Mouse (Mus musculus) neural tube, embryonic 12.5 days (tissue): ENCODE data around the gene Arhgap29. TPM values are rescaled to one million over a fixed set of nuclear protein-coding genes. Genes with fewer than 3 reads are reported as not detected.

ENCODE experiments used
- ATAC-seq: fragments of 200-750 bp; cut with Nextera tagmentation; 2 replicates; pipeline ENCODE4 v1.8.0; 2017; ENCODE audit warnings: low read depth, mild to moderate bottlenecking, moderate TSS enrichment, moderate library complexity; ENCODE audit not compliant: low FRiP score
- H3K27ac ChIP-seq: fragments of 300-500 bp; sonication (generic); 2 replicates; pipeline ENCODE4 v1.5.1; 2016
- H3K27me3 ChIP-seq: fragments of 300-500 bp; sonication (generic); replicated peaks from 2 replicates; pipeline ENCODE4 v1.6.1; 2016; ENCODE audit warnings: mild to moderate bottlenecking
- H3K36me3 ChIP-seq: fragments of 300-500 bp; sonication (generic); 2 replicates; pipeline ENCODE4 v1.6.1; 2016; ENCODE audit warnings: mild to moderate bottlenecking
- H3K4me1 ChIP-seq: fragments of 300-500 bp; sonication (generic); 2 replicates; pipeline ENCODE4 v1.6.1; 2016
- H3K4me2 ChIP-seq: fragments of 300-500 bp; sonication (generic); replicated peaks from 2 replicates; pipeline ENCODE4 v1.6.1; 2016; ENCODE audit warnings: mild to moderate bottlenecking
- H3K4me3 ChIP-seq: fragments of 300-500 bp; sonication (generic); 2 replicates; pipeline ENCODE4 v1.5.1; 2016
- H3K9ac ChIP-seq: fragments of 300-500 bp; sonication (generic); 2 replicates; pipeline ENCODE4 v1.6.1; 2016; ENCODE audit warnings: mild to moderate bottlenecking
- H3K9me3 ChIP-seq: fragments of 300-500 bp; sonication (generic); 2 replicates; pipeline ENCODE4 v1.6.1; 2016; ENCODE audit warnings: mild to moderate bottlenecking
- WGBS: fragments of 180-500 bp; shearing (Covaris S2); methylation state at CpG from one replicate; pipeline ENCODE4 v1.1.7; 2016; 5-methylcytosine and 5-hydroxymethylcytosine counted together
- polyA plus RNA-seq: library from polyadenylated mRNA; unstranded; fragments of >200 nt; fragmentation: Nextera tagmentation; extraction: Ambion mirVana; gene quantifications from 2 replicates; pipeline ENCODE4 v1.2.1, GENCODE M21; 2016

Gene Arhgap29
- polyA plus RNA-seq, 1 experiment from 2014 or later = 40.5 TPM

- Histone ChIP-seq H3K9me3 (no peaks in the 10 kb centered on the region), H3K9ac (no peak overlapping the region), H3K36me3 (no peaks in the 10 kb centered on the region), H3K4me1 (no peaks in the 10 kb centered on the region), H3K4me2 (no peak overlapping the region), H3K4me3 (no peak overlapping the region), H3K27ac (no peak overlapping the region), H3K27me3 (no peaks in the 10 kb centered on the region)
- 91% methylated on average over 5 of the region's 5 CpGs for WGBS
- no peak for ATAC-seq
These were observed 32.4 kb upstream of the Arhgap29 start for GRCm38 (mm10) chr3:121919961-121920360.

GRCm38 (mm10) chr3:121920769-121921168 lies 31.6 kb upstream of the Arhgap29 start:
- no peaks in the 10 kb centered on the region for H3K9me3 ChIP-seq
- ATAC-seq = no peak
- H3K27me3 ChIP-seq = no peaks in the 10 kb centered on the region
- no peak overlapping the region for H3K27ac ChIP-seq
- H3K4me3 ChIP-seq = no peak overlapping the region
- H3K4me1 ChIP-seq = no peaks in the 10 kb centered on the region
- no peak overlapping the region for H3K4me2 ChIP-seq
- H3K9ac ChIP-seq = no peak overlapping the region
- no peaks in the 10 kb centered on the region for H3K36me3 ChIP-seq
- WGBS = 76% methylated on average over 3 of the region's 3 CpGs

- Histone ChIP-seq H3K27ac (no peak overlapping the region), H3K4me3 (no peak overlapping the region), H3K4me1 (no peaks in the 10 kb centered on the region), H3K9me3 (no peaks in the 10 kb centered on the region), H3K36me3 (no peaks in the 10 kb centered on the region), H3K4me2 (no peak overlapping the region), H3K9ac (no peak overlapping the region), H3K27me3 (no peaks in the 10 kb centered on the region)
- WGBS = 91% methylated on average over 11 of the region's 11 CpGs
- ATAC-seq = no peak
These were observed 27.4 kb upstream of the Arhgap29 start for GRCm38 (mm10) chr3:121924768-121925486.

GRCm38 (mm10) chr3:121927601-121928000 lies 24.7 kb upstream of the Arhgap29 start:
- H3K4me3 ChIP-seq = no peak overlapping the region
- no peak overlapping the region for H3K9ac ChIP-seq
- no peaks in the 10 kb centered on the region for H3K36me3 ChIP-seq
- no peaks in the 10 kb centered on the region for H3K27me3 ChIP-seq
- H3K27ac ChIP-seq = no peak overlapping the region
- no peak for ATAC-seq
- no peaks in the 10 kb centered on the region for H3K4me1 ChIP-seq
- no peaks in the 10 kb centered on the region for H3K9me3 ChIP-seq
- WGBS = 88% methylated on average over 3 of the region's 3 CpGs
- H3K4me2 ChIP-seq = no peak overlapping the region

GRCm38 (mm10) chr3:121932815-121933214 lies 19.5 kb upstream of the Arhgap29 start:
- Histone ChIP-seq H3K9ac (no peak overlapping the region), H3K4me1 (no peaks in the 10 kb centered on the region), H3K36me3 (no peaks in the 10 kb centered on the region), H3K4me2 (no peak overlapping the region), H3K27ac (no peak overlapping the region), H3K4me3 (no peak overlapping the region), H3K27me3 (no peaks in the 10 kb centered on the region), H3K9me3 (no peaks in the 10 kb centered on the region)
- 96% methylated on average over 4 of the region's 4 CpGs for WGBS
- ATAC-seq = no peak

- Histone ChIP-seq H3K9ac (no peak overlapping the region), H3K4me2 (no peak overlapping the region), H3K4me1 (no peaks in the 10 kb centered on the region), H3K36me3 (no peaks in the 10 kb centered on the region), H3K4me3 (no peak overlapping the region), H3K27me3 (no peaks in the 10 kb centered on the region), H3K27ac (no peak overlapping the region), H3K9me3 (no peaks in the 10 kb centered on the region)
- ATAC-seq = no peak
- WGBS = 89% methylated on average over 2 of the region's 2 CpGs
These were observed 16.1 kb upstream of the Arhgap29 start for GRCm38 (mm10) chr3:121936241-121936640.

GRCm38 (mm10) chr3:121937036-121937435 lies 15.3 kb upstream of the Arhgap29 start:
- no peak overlapping the region for H3K9ac ChIP-seq
- ATAC-seq = no peak

GRCm38 (mm10) chr3:121939658-121940057 lies 12.7 kb upstream of the Arhgap29 start:
- Histone ChIP-seq H3K27me3 (no peaks in the 10 kb centered on the region), H3K4me1 (no peaks in the 10 kb centered on the region), H3K9ac (no peak overlapping the region), H3K9me3 (no peaks in the 10 kb centered on the region), H3K36me3 (no peaks in the 10 kb centered on the region), H3K4me2 (no peak overlapping the region), H3K4me3 (no peak overlapping the region), H3K27ac (no peak overlapping the region)
- WGBS = 68% methylated on average over 1 of the region's 1 CpGs
- ATAC-seq = no peak

More at GRCm38 (mm10) chr3:121937036-121937435, 15.3 kb upstream of the Arhgap29 start:
- Histone ChIP-seq H3K4me3 (no peak overlapping the region), H3K4me2 (no peak overlapping the region), H3K4me1 (no peaks in the 10 kb centered on the region), H3K36me3 (no peaks in the 10 kb centered on the region), H3K9me3 (no peaks in the 10 kb centered on the region), H3K27ac (no peak overlapping the region), H3K27me3 (no peaks in the 10 kb centered on the region)
- 91% methylated on average over 6 of the region's 6 CpGs for WGBS

GRCm38 (mm10) chr3:121940094-121940889 lies 12.0 kb upstream of the Arhgap29 start:
- WGBS = 85% methylated on average over 8 of the region's 8 CpGs

GRCm38 (mm10) chr3:121941204-121941745 lies 11.1 kb upstream of the Arhgap29 start:
- no peaks in the 10 kb centered on the region for H3K9me3 ChIP-seq
- no peaks in the 10 kb centered on the region for H3K4me1 ChIP-seq
- H3K4me3 ChIP-seq = no peak overlapping the region
- WGBS = 94% methylated on average over 11 of the region's 11 CpGs
- H3K4me2 ChIP-seq = no peak overlapping the region
- no peaks in the 10 kb centered on the region for H3K36me3 ChIP-seq
- no peak for ATAC-seq
- no peaks in the 10 kb centered on the region for H3K27me3 ChIP-seq
- no peak overlapping the region for H3K27ac ChIP-seq
- no peak overlapping the region for H3K9ac ChIP-seq

More at GRCm38 (mm10) chr3:121940094-121940889, 12.0 kb upstream of the Arhgap29 start:
- H3K9me3 ChIP-seq = no peaks in the 10 kb centered on the region
- no peak overlapping the region for H3K9ac ChIP-seq
- H3K27me3 ChIP-seq = no peaks in the 10 kb centered on the region
- ATAC-seq = no peak
- no peak overlapping the region for H3K27ac ChIP-seq
- no peaks in the 10 kb centered on the region for H3K4me1 ChIP-seq
- no peak overlapping the region for H3K4me3 ChIP-seq
- H3K36me3 ChIP-seq = no peaks in the 10 kb centered on the region
- H3K4me2 ChIP-seq = no peak overlapping the region

- Histone ChIP-seq H3K27ac (no peak overlapping the region), H3K4me1 (no peaks in the 10 kb centered on the region), H3K9me3 (no peaks in the 10 kb centered on the region), H3K4me2 (no peak overlapping the region), H3K27me3 (no peaks in the 10 kb centered on the region), H3K36me3 (no peaks in the 10 kb centered on the region), H3K4me3 (no peak overlapping the region), H3K9ac (no peak overlapping the region)
- no peak for ATAC-seq
- WGBS = 76% methylated on average over 2 of the region's 2 CpGs
These were observed 6.4 kb upstream of the Arhgap29 start for GRCm38 (mm10) chr3:121945957-121946356.

GRCm38 (mm10) chr3:121946765-121947164 lies 5.6 kb upstream of the Arhgap29 start:
- ATAC-seq = no peak
- H3K27ac ChIP-seq = no peak overlapping the region
- no peak overlapping the region for H3K4me2 ChIP-seq
- no peaks in the 10 kb centered on the region for H3K4me1 ChIP-seq
- H3K9ac ChIP-seq = no peak overlapping the region
- no peaks in the 10 kb centered on the region for H3K9me3 ChIP-seq
- H3K27me3 ChIP-seq = no peaks in the 10 kb centered on the region
- no peak overlapping the region for H3K4me3 ChIP-seq
- no peaks in the 10 kb centered on the region for H3K36me3 ChIP-seq
